Comparison of ENCODE assay signal across 14 mouse cellular contexts in the genomic region with DNA sequence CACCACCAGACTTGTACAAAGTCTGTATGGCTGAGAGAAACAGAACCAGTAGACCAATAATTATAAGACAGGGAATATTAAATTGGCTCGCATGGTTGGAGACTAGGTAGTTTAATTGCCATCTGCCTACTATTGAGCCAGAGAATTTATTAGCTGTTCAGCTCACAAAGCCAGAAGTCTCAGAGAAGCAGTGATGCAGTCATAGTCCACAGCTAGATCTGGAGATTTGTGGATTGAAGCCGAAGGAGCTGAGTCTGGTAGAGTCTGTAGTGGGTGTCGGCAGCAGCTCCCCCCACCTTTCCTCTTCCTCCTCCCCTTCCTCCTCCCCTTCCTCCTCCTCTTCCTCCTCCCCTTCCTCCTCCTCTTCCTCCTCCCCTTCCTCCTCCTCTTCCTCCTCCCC.
"Had no signal": no experiment of that assay in that cellular context is flagged by ENCODE, and none has a peak within 500 bp of the region (broad histone marks: within the 10 kb centered on the region; RNA-seq: fewer than 3 reads in every experiment).

No protein-coding gene starts in this region.

- H3K4me2 ChIP-seq: intestine, embryonic 15.5 days; limb, embryonic 12.5 days; neural tube, embryonic 13.5 days; stomach, embryonic 15.5 days had no signal

- H3K9ac ChIP-seq: intestine, embryonic 15.5 days; limb, embryonic 12.5 days; liver, embryonic 14.5 days; neural tube, embryonic 13.5 days; stomach, embryonic 15.5 days had no signal

- H3K27me3 ChIP-seq: intestine, embryonic 15.5 days; limb, embryonic 12.5 days; neural tube, embryonic 13.5 days; stomach, embryonic 15.5 days had no signal

- ATAC-seq: intestine, embryonic 15.5 days had no signal

- DNase-seq: kidney, adult 18-20 months; kidney, postnatal 10 days; kidney, postnatal 4 days; lung, adult 18-20 months; midbrain, embryonic 14.5 days; right cerebral cortex, postnatal 14 days; thymus, adult 2 months; thymus, postnatal 36 days had no signal

- H3K9me3 ChIP-seq: intestine, embryonic 15.5 days; limb, embryonic 12.5 days; midbrain, embryonic 10.5 days; neural tube, embryonic 13.5 days; stomach, embryonic 15.5 days had no signal

- H3K27ac ChIP-seq: intestine, embryonic 15.5 days; limb, embryonic 12.5 days; liver, embryonic 14.5 days; midbrain, embryonic 10.5 days; neural tube, embryonic 13.5 days; stomach, embryonic 15.5 days had no signal

- H3K4me3 ChIP-seq: intestine, embryonic 15.5 days; limb, embryonic 12.5 days; midbrain, embryonic 10.5 days; neural tube, embryonic 13.5 days; stomach, embryonic 15.5 days had no signal
